Comparison of ENCODE assay signal across 8 mouse cellular contexts in the genomic region with DNA sequence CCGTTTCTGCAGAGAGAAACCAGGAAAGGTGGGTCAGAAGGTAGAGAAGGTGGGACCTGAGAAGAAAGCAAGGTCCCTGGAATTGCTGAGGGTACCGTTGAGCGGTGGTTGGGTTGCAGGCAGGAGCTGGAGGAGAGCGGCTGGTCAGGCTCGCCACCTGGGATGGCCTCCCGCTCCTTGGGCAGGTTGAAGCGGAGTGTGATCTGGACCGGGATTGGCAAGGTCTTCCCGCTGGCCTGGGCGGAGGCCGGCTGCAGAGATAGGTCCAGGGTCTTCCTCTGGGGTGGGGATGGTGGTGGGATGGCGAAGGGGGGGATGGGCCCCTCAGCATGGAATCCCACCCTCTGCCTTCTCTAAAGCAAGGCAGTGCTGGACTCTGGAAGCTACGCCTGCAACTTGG. TPM values are rescaled to one million over a fixed set of nuclear protein-coding genes. Genes with fewer than 3 reads are reported as not detected.
DNase-seq lines count a peak whose midpoint lies in the region; ATAC-seq lines count a peak whose summit lies in the region.

No protein-coding gene starts in this region.

- intact Hi-C loops in heart, postnatal 10 days (cut with DNase I): no loop called here

- H3K4me1 ChIP-seq in heart, embryonic 15.5 days (replicated peaks): peaks cover 16% of the 10 kb centered on the region
- H3K4me1 ChIP-seq in embryonic facial prominence, embryonic 10.5 days: peaks cover 26% of the 10 kb centered on the region
- peaks cover 39% of the 10 kb centered on the region for H3K4me1 ChIP-seq in hindbrain, embryonic 13.5 days (replicated peaks)
- peaks cover 22% of the 10 kb centered on the region for H3K4me1 ChIP-seq in midbrain, embryonic 14.5 days (ENCODE audit: control insufficient read depth, insufficient read depth, low read length)

- ATAC-seq in heart, embryonic 15.5 days (replicated peaks; ENCODE audit: insufficient number of reproducible peaks, insufficient read depth, low FRiP score, low read depth): no peak
- ATAC-seq in hindbrain, embryonic 13.5 days (ENCODE audit: low FRiP score): peak; percentile 8; the same call in 1 of the 2 replicates
- no peak for ATAC-seq in midbrain, embryonic 14.5 days (ENCODE audit: low FRiP score, low TSS enrichment)

- no peak for DNase-seq in heart, postnatal 10 days
- DNase-seq in embryonic facial prominence, embryonic 10.5 days (ENCODE audit: low spot score): no peak
- no peak for DNase-seq in midbrain, embryonic 14.5 days
- DNase-seq in urinary bladder, postnatal 14 days (ENCODE audit: low spot score): no peak
- DNase-seq in spleen, adult 18-20 months: no peak
- DNase-seq in urinary bladder, postnatal 10 days (ENCODE audit: low spot score): no peak

- H3K27ac ChIP-seq in heart, embryonic 15.5 days: no peak overlapping the region
- H3K27ac ChIP-seq in embryonic facial prominence, embryonic 10.5 days (replicated peaks): peak overlapping the region; percentile 100; the same call in 1 of the 2 replicates
- H3K27ac ChIP-seq in hindbrain, embryonic 13.5 days: peak overlapping the region; percentile 98
- peak overlapping the region; percentile 99; the same call in 1 of the 2 replicates for H3K27ac ChIP-seq in midbrain, embryonic 14.5 days (replicated peaks; ENCODE audit: low read depth, low read length)

- peaks cover 52% of the 10 kb centered on the region for H3K36me3 ChIP-seq in heart, embryonic 15.5 days
- peaks cover 54% of the 10 kb centered on the region for H3K36me3 ChIP-seq in embryonic facial prominence, embryonic 10.5 days (replicated peaks)
- peaks cover 53% of the 10 kb centered on the region for H3K36me3 ChIP-seq in hindbrain, embryonic 13.5 days
- H3K36me3 ChIP-seq in midbrain, embryonic 14.5 days (ENCODE audit: control insufficient read depth, insufficient read depth, low read length): peaks cover 52% of the 10 kb centered on the region

- no peaks in the 10 kb centered on the region for H3K27me3 ChIP-seq in heart, embryonic 15.5 days
- H3K27me3 ChIP-seq in embryonic facial prominence, embryonic 10.5 days (replicated peaks; ENCODE audit: low read depth, poor library complexity, severe bottlenecking): no peaks in the 10 kb centered on the region
- 0 out of 2 replicates have a peak, but pooled peaks cover 7% of the 10 kb centered on the region for H3K27me3 ChIP-seq in hindbrain, embryonic 13.5 days
- no peaks in the 10 kb centered on the region for H3K27me3 ChIP-seq in midbrain, embryonic 14.5 days (ENCODE audit: control insufficient read depth, insufficient read depth, low read length)

- WGBS in heart, embryonic 15.5 days: 96% methylated on average over 13 of the region's 13 CpGs
- WGBS in embryonic facial prominence, embryonic 10.5 days: 96% methylated on average over 13 of the region's 13 CpGs
- 96% methylated on average over 13 of the region's 13 CpGs for WGBS in hindbrain, embryonic 13.5 days
- 94% methylated on average over 13 of the region's 13 CpGs for WGBS in midbrain, embryonic 14.5 days

- H3K9me3 ChIP-seq in heart, embryonic 15.5 days (replicated peaks): no peaks in the 10 kb centered on the region
- H3K9me3 ChIP-seq in embryonic facial prominence, embryonic 10.5 days: no peaks in the 10 kb centered on the region
- H3K9me3 ChIP-seq in hindbrain, embryonic 13.5 days: no peaks in the 10 kb centered on the region
- no peaks in the 10 kb centered on the region for H3K9me3 ChIP-seq in midbrain, embryonic 14.5 days (ENCODE audit: control insufficient read depth, low read length)

- peak overlapping the region; percentile 84; the same call in 1 of the 2 replicates for H3K9ac ChIP-seq in heart, embryonic 15.5 days
- peak overlapping the region; percentile 85 for H3K9ac ChIP-seq in hindbrain, embryonic 13.5 days
- H3K9ac ChIP-seq in midbrain, embryonic 14.5 days (replicated peaks; ENCODE audit: low read length): peak overlapping the region; percentile 89

- peak overlapping the region; percentile 85 for H3K4me3 ChIP-seq in heart, embryonic 15.5 days
- peak overlapping the region; percentile 86 for H3K4me3 ChIP-seq in embryonic facial prominence, embryonic 10.5 days
- H3K4me3 ChIP-seq in hindbrain, embryonic 13.5 days: peak overlapping the region; percentile 64
- H3K4me3 ChIP-seq in midbrain, embryonic 14.5 days (replicated peaks; ENCODE audit: low read depth, low read length): peak overlapping the region; percentile 63

- H3K4me2 ChIP-seq in heart, embryonic 15.5 days: peak overlapping the region; percentile 80
- H3K4me2 ChIP-seq in hindbrain, embryonic 13.5 days: peak overlapping the region; percentile 79
- H3K4me2 ChIP-seq in midbrain, embryonic 14.5 days (ENCODE audit: low read length): peak overlapping the region; percentile 81

RNA-seq across cellular contexts. Expression of a gene that starts 1.3 kb away (rescaled TPM):
- polyA plus RNA-seq in heart, embryonic 15.5 days (2015; fragmentation: Nextera tagmentation; extraction: Ambion mirVana): 29.6 and 35.3 TPM in 2 replicates
- 10 to 100 TPM; 34.2 to 43.5 TPM for total RNA-seq in heart, postnatal 10 days (2021)
- 59.7 and 60.7 TPM in 2 replicates for polyA plus RNA-seq in embryonic facial prominence, embryonic 10.5 days (2016; fragmentation: Nextera tagmentation; extraction: Ambion mirVana)
- polyA plus RNA-seq in hindbrain, embryonic 13.5 days (2015; fragmentation: Nextera tagmentation; extraction: Ambion mirVana): 77.2 and 79.7 TPM in 2 replicates
- polyA plus RNA-seq in midbrain, embryonic 14.5 days (2014; fragmentation: Nextera tagmentation; extraction: Ambion mirVana): 49.5 and 58.3 TPM in 2 replicates

RNA-seq across cellular contexts. Expression of a gene that starts 7.0 kb away (rescaled TPM):
- 89.7 and 96.1 TPM in 2 replicates for polyA plus RNA-seq in heart, embryonic 15.5 days (2015; fragmentation: Nextera tagmentation; extraction: Ambion mirVana)
- total RNA-seq in heart, postnatal 10 days (2021): 10 to 100 TPM; 63.6 to 76.0 TPM
- 174 and 177 TPM in 2 replicates for polyA plus RNA-seq in embryonic facial prominence, embryonic 10.5 days (2016; fragmentation: Nextera tagmentation; extraction: Ambion mirVana)
- polyA plus RNA-seq in hindbrain, embryonic 13.5 days (2015; fragmentation: Nextera tagmentation; extraction: Ambion mirVana): 71.2 and 80.6 TPM in 2 replicates
- 46.8 and 58.8 TPM in 2 replicates for polyA plus RNA-seq in midbrain, embryonic 14.5 days (2014; fragmentation: Nextera tagmentation; extraction: Ambion mirVana)

RNA-seq across cellular contexts. Expression of a gene that starts 28.6 kb away (rescaled TPM):
- 33.2 and 46.7 TPM in 2 replicates for polyA plus RNA-seq in heart, embryonic 15.5 days (2015; fragmentation: Nextera tagmentation; extraction: Ambion mirVana)
- total RNA-seq in heart, postnatal 10 days (2021): 10 to 100 TPM; 32.6 to 38.2 TPM
- 34.3 and 36.8 TPM in 2 replicates for polyA plus RNA-seq in embryonic facial prominence, embryonic 10.5 days (2016; fragmentation: Nextera tagmentation; extraction: Ambion mirVana)
- polyA plus RNA-seq in hindbrain, embryonic 13.5 days (2015; fragmentation: Nextera tagmentation; extraction: Ambion mirVana): 30.1 and 35.2 TPM in 2 replicates
- polyA plus RNA-seq in midbrain, embryonic 14.5 days (2014; fragmentation: Nextera tagmentation; extraction: Ambion mirVana): 30.0 and 30.2 TPM in 2 replicates

RNA-seq across cellular contexts. Expression of a gene that starts 40.9 kb away (rescaled TPM):
- polyA plus RNA-seq in heart, embryonic 15.5 days (2015; fragmentation: Nextera tagmentation; extraction: Ambion mirVana): 2.0 and 4.5 TPM in 2 replicates
- 1 to 10 TPM; 4.1 to 4.5 TPM for total RNA-seq in heart, postnatal 10 days (2021)
- 2.1 and 2.6 TPM in 2 replicates for polyA plus RNA-seq in embryonic facial prominence, embryonic 10.5 days (2016; fragmentation: Nextera tagmentation; extraction: Ambion mirVana)
- polyA plus RNA-seq in hindbrain, embryonic 13.5 days (2015; fragmentation: Nextera tagmentation; extraction: Ambion mirVana): 2.2 and 2.9 TPM in 2 replicates
- polyA plus RNA-seq in midbrain, embryonic 14.5 days (2014; fragmentation: Nextera tagmentation; extraction: Ambion mirVana): 1.6 and 2.8 TPM in 2 replicates

RNA-seq across cellular contexts. Expression of a gene that starts 48.3 kb away (rescaled TPM):
- polyA plus RNA-seq in heart, embryonic 15.5 days (2015; fragmentation: Nextera tagmentation; extraction: Ambion mirVana): 0.25 and 0.87 TPM in 2 replicates
- not detected for total RNA-seq in heart, postnatal 10 days (2021)
- polyA plus RNA-seq in embryonic facial prominence, embryonic 10.5 days (2016; fragmentation: Nextera tagmentation; extraction: Ambion mirVana): 0.83 and 1.3 TPM in 2 replicates
- polyA plus RNA-seq in hindbrain, embryonic 13.5 days (2015; fragmentation: Nextera tagmentation; extraction: Ambion mirVana): 0.21 TPM in 1 of 2 replicates, not detected in the other
- polyA plus RNA-seq in midbrain, embryonic 14.5 days (2014; fragmentation: Nextera tagmentation; extraction: Ambion mirVana): not detected in 2 replicates
